Mouse (Mus musculus) CD4-positive helper T cell, adult 2 months (primary cell): ENCODE results near the gene Efnb2.

Experiments used
- DNase-seq: peaks from one replicate; pipeline ENCODE4 v3.0.0-alpha.2; 2012; ENCODE audit warnings: low read depth, missing footprints, low spot score

The Efnb2 gene

GRCm38 (mm10) chr8:8569280-8569679 is 91.8 kb downstream of the Efnb2 start:
- no peak for DNase-seq

- no peak for DNase-seq
Observed at GRCm38 (mm10) chr8:8568215-8568773, 92.7 kb downstream of the Efnb2 start.
